9 mouse cellular contexts compared by ENCODE assay signal in genomic region chr4:156033476-156034119, GRCm38 (mm10). TPM values are rescaled to one million over a fixed set of nuclear protein-coding genes. Genes with fewer than 3 reads are reported as not detected.
A peak's percentile ranks its signal among the peaks of the same experiment; 100 is the strongest.
DNase-seq lines count a peak whose midpoint lies in the region; ATAC-seq and TF ChIP-seq lines count a peak whose summit lies in the region.
"Had no signal": no experiment of that assay in that cellular context is flagged by ENCODE, and none has a peak within 500 bp of the region (broad histone marks: within the 10 kb centered on the region; RNA-seq: fewer than 3 reads in every experiment).

No protein-coding gene starts in this region.

- H3K27ac ChIP-seq in hindbrain, embryonic 14.5 days = no peak overlapping the region
- H3K27ac ChIP-seq in hindbrain, embryonic 13.5 days = no peak overlapping the region
- no peak overlapping the region for H3K27ac ChIP-seq in ES-Bruce4 (ENCODE audit: insufficient read depth, low read length)

- no peak for TF ChIP-seq POLR2A in ES-Bruce4 (IDR thresholded peaks at IDR 0.05; ENCODE audit: insufficient read depth, low read length)

- peaks cover 28% of the 10 kb centered on the region for H3K27me3 ChIP-seq in hindbrain, embryonic 14.5 days (ENCODE audit: control insufficient read depth, insufficient read depth, low read length)
- H3K27me3 ChIP-seq in hindbrain, embryonic 13.5 days = peaks cover 29% of the 10 kb centered on the region
- no peaks in the 10 kb centered on the region for H3K27me3 ChIP-seq in ES-Bruce4 (ENCODE audit: control insufficient read depth, insufficient read depth, low read length, poor library complexity, severe bottlenecking)

- H3K4me2 ChIP-seq in hindbrain, embryonic 14.5 days (replicated peaks) = no peak overlapping the region
- H3K4me2 ChIP-seq in hindbrain, embryonic 13.5 days = no peak overlapping the region

- no peak for TF ChIP-seq EP300 in ES-Bruce4 (IDR thresholded peaks at IDR 0.05; ENCODE audit: insufficient read depth, low read depth, low read length)

- ATAC-seq in hindbrain, embryonic 14.5 days (ENCODE audit: low FRiP score) = no peak
- no peak for ATAC-seq in hindbrain, embryonic 13.5 days (ENCODE audit: low FRiP score)

- no peak overlapping the region for H3K4me3 ChIP-seq in hindbrain, embryonic 14.5 days (replicated peaks; ENCODE audit: low read length)
- no peak overlapping the region for H3K4me3 ChIP-seq in hindbrain, embryonic 13.5 days
- peak overlapping the region; percentile 46 for H3K4me3 ChIP-seq in ES-Bruce4 (ENCODE audit: low read depth, low read length)

- 58% methylated on average over 6 of the region's 6 CpGs for WGBS in hindbrain, embryonic 14.5 days
- WGBS in hindbrain, embryonic 13.5 days = 46% methylated on average over 6 of the region's 6 CpGs

- H3K4me1 ChIP-seq in hindbrain, embryonic 14.5 days (replicated peaks; ENCODE audit: control insufficient read depth, insufficient read depth, low read length) = peaks cover 22% of the 10 kb centered on the region
- peaks cover 42% of the 10 kb centered on the region for H3K4me1 ChIP-seq in hindbrain, embryonic 13.5 days (replicated peaks)
- no peaks in the 10 kb centered on the region for H3K4me1 ChIP-seq in ES-Bruce4 (ENCODE audit: control insufficient read depth, insufficient read depth, low read length)

- no peaks in the 10 kb centered on the region for H3K9me3 ChIP-seq in hindbrain, embryonic 14.5 days (ENCODE audit: control insufficient read depth, low read length)
- H3K9me3 ChIP-seq in hindbrain, embryonic 13.5 days = no peaks in the 10 kb centered on the region
- no peaks in the 10 kb centered on the region for H3K9me3 ChIP-seq in ES-Bruce4 (replicated peaks; ENCODE audit: control insufficient read depth, insufficient read depth, low read length, poor library complexity, severe bottlenecking)

- H3K9ac ChIP-seq in hindbrain, embryonic 14.5 days = no peak overlapping the region
- H3K9ac ChIP-seq in hindbrain, embryonic 13.5 days = no peak overlapping the region
- no peak overlapping the region for H3K9ac ChIP-seq in ES-Bruce4 (ENCODE audit: low read depth, poor library complexity, severe bottlenecking)

- TF ChIP-seq CTCF in ES-Bruce4 (IDR thresholded peaks at IDR 0.05; ENCODE audit: low read depth, low read length) = peak; percentile 79

- H3K36me3 ChIP-seq in hindbrain, embryonic 14.5 days (replicated peaks; ENCODE audit: control insufficient read depth, insufficient read depth) = 0 out of 2 replicates have a peak, but pooled peaks cover 4% of the 10 kb centered on the region
- H3K36me3 ChIP-seq in hindbrain, embryonic 13.5 days = peaks cover 7% of the 10 kb centered on the region
- no peaks in the 10 kb centered on the region for H3K36me3 ChIP-seq in ES-Bruce4 (ENCODE audit: control insufficient read depth, insufficient read depth, low read length, poor library complexity, severe bottlenecking)

- peak; percentile 43 for DNase-seq in hindbrain, embryonic 14.5 days (ENCODE audit: low spot score)
- DNase-seq in cerebellum, adult 18-20 months = peak; percentile 55 to 64
- peak; percentile 50 to 52 for DNase-seq in heart, adult 9 months (ENCODE audit: low spot score in 2 of 2)
- DNase-seq in lung, postnatal 36 days = peak; percentile 83
- DNase-seq in thymus, postnatal 10 days (ENCODE audit: low spot score in 2 of 2) = peak; percentile 69 to 78
- no peak for DNase-seq in right cerebral cortex, postnatal 10 days (ENCODE audit: low spot score in 2 of 2)

RNA-seq across cellular contexts. Expression of gene Tnfrsf18, which starts 7.6 kb away (rescaled TPM):
- polyA plus RNA-seq in hindbrain, embryonic 14.5 days (2014; fragmentation: Nextera tagmentation; extraction: Ambion mirVana) = 1.9 and 2.3 TPM in 2 replicates
- 2.3 and 2.9 TPM in 2 replicates for polyA plus RNA-seq in hindbrain, embryonic 13.5 days (2015; fragmentation: Nextera tagmentation; extraction: Ambion mirVana)
- polyA plus RNA-seq in ES-Bruce4 (2011; ENCODE audit: insufficient read depth, insufficient read length, low read depth, missing spikeins) = not detected in 2 replicates

RNA-seq across cellular contexts. Expression of gene Tnfrsf4, which starts 20.0 kb away (rescaled TPM):
- polyA plus RNA-seq in hindbrain, embryonic 14.5 days (2014; fragmentation: Nextera tagmentation; extraction: Ambion mirVana) = 0.79 TPM in 1 of 2 replicates, not detected in the other
- 0.55 and 1.0 TPM in 2 replicates for polyA plus RNA-seq in hindbrain, embryonic 13.5 days (2015; fragmentation: Nextera tagmentation; extraction: Ambion mirVana)
- 2.4 and 2.9 TPM in 2 replicates for polyA plus RNA-seq in ES-Bruce4 (2011; ENCODE audit: insufficient read depth, insufficient read length, low read depth, missing spikeins)

RNA-seq across cellular contexts. Expression of gene Ttll10, which starts 25.6 kb away (rescaled TPM):
- polyA plus RNA-seq in hindbrain, embryonic 14.5 days (2014; fragmentation: Nextera tagmentation; extraction: Ambion mirVana) = 0.11 TPM in 1 of 2 replicates, not detected in the other
- not detected in 2 replicates for polyA plus RNA-seq in hindbrain, embryonic 13.5 days (2015; fragmentation: Nextera tagmentation; extraction: Ambion mirVana)
- polyA plus RNA-seq in ES-Bruce4 (2011; ENCODE audit: insufficient read depth, insufficient read length, low read depth, missing spikeins) = 2.5 and 3.3 TPM in 2 replicates
- polyA plus RNA-seq: neural tube, embryonic 14.5 days had no signal

RNA-seq across cellular contexts. Expression of gene Sdf4, which starts 40.9 kb away (rescaled TPM):
- polyA plus RNA-seq in hindbrain, embryonic 14.5 days (2014; fragmentation: Nextera tagmentation; extraction: Ambion mirVana) = 112 and 114 TPM in 2 replicates
- polyA plus RNA-seq in hindbrain, embryonic 13.5 days (2015; fragmentation: Nextera tagmentation; extraction: Ambion mirVana) = 126 and 127 TPM in 2 replicates
- 82.8 and 88.9 TPM in 2 replicates for polyA plus RNA-seq in ES-Bruce4 (2011; ENCODE audit: insufficient read depth, insufficient read length, low read depth, missing spikeins)

RNA-seq across cellular contexts. Expression of gene B3galt6, which starts 41.1 kb away (rescaled TPM):
- polyA plus RNA-seq in hindbrain, embryonic 14.5 days (2014; fragmentation: Nextera tagmentation; extraction: Ambion mirVana) = 38.4 and 38.8 TPM in 2 replicates
- polyA plus RNA-seq in hindbrain, embryonic 13.5 days (2015; fragmentation: Nextera tagmentation; extraction: Ambion mirVana) = 26.6 and 27.6 TPM in 2 replicates
- polyA plus RNA-seq in ES-Bruce4 (2011; ENCODE audit: insufficient read depth, insufficient read length, low read depth, missing spikeins) = 2.5 and 2.6 TPM in 2 replicates

Comparison
In these comparisons a context has a peak if more than half of its experiments do, and no peak if none do; other contexts are left out.
1. DNase-seq: peak in hindbrain, embryonic 14.5 days (single experiment), cerebellum, adult 18-20 months (2 of 2), heart, adult 9 months (2 of 2), lung, postnatal 36 days (single experiment) and thymus, postnatal 10 days (2 of 2); none in right cerebral cortex, postnatal 10 days (0 of 2).